Mouse (Mus musculus) E14TG2a.4 (cell line): Measurements from ENCODE around the gene Mtf1.

Experiments used
- CTCF ChIP-seq: conservative IDR thresholded peaks from 2 replicates; pipeline ENCODE4 v1.5.1; 2014; ENCODE audit warnings: low read length
- NANOG ChIP-seq: IDR thresholded peaks from 2 replicates; pipeline ENCODE4 v1.6.1; 2014; ENCODE audit warnings: borderline replicate concordance, low read length, mixed read lengths
- POU5F1 ChIP-seq: IDR thresholded peaks from 2 replicates; pipeline ENCODE4 v1.6.1; 2014; ENCODE audit warnings: low read length, borderline replicate concordance

DNA sequence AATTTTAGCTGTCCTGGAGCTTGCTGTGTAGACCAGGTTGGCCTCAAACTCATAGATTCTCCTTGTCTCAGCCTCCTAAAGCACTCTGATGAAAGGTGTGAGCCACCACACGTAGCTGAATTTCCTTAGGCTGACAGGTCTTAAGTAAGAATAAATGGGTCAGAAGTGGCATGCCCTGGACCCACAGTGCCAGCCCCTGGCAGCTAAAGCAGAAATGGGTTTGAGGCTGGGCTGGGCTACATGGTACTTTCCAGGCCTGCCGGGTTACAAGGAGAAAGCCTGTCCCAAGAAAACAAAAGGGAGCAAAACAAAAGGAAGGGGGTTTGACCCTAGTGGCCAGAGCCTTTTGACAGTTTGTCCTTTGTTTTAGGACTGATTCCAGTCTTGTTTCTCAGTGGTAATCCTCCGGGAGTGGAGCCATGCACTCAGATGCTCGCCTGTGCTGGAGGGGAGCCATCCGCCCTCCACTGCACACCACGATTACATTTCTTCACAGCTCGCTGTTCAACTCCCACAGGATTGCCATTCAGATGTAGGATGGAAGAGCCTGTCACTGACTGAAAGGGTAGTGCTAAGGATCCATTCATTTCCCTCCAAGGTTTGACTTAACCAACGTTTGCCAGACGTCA lies 9.6 kb downstream of the Mtf1 start:
- no peak for TF ChIP-seq CTCF
- no peak for TF ChIP-seq NANOG
- no peak for TF ChIP-seq POU5F1
